Mouse (Mus musculus) liver, adult (tissue): Measurements from ENCODE around the gene Cdh22.

Experiments used
- GATA4 ChIP-seq: IDR thresholded peaks from 2 replicates; pipeline ENCODE4 v1.6.1; 2014; ENCODE audit warnings: mild to moderate bottlenecking, low read length; ENCODE audit not compliant: insufficient replicate concordance

The Cdh22 gene

GRCm38 (mm10) chr2:165064489-165064888 lies 170.2 kb downstream of the Cdh22 start:
- TF ChIP-seq GATA4 = no peak

- TF ChIP-seq GATA4 = no peak
Measured at GRCm38 (mm10) chr2:165061638-165062433, 172.8 kb downstream of the Cdh22 start.
